Mouse (Mus musculus) embryonic facial prominence, embryonic 10.5 days (tissue): ENCODE measurements around the gene Elmo1. TPM values are rescaled to one million over a fixed set of nuclear protein-coding genes. Genes with fewer than 3 reads are reported as not detected.

ENCODE experiments used
- DNase-seq: peaks from one replicate; pipeline ENCODE4 v3.0.0-alpha.2; 2017; ENCODE audit warnings: low spot score
- H3K27ac ChIP-seq: fragments of 300-500 bp; sonication (generic); replicated peaks from 2 replicates; pipeline ENCODE4 v1.5.1; 2016; ENCODE audit warnings: mild to moderate bottlenecking
- H3K27me3 ChIP-seq: fragments of 300-500 bp; sonication (generic); replicated peaks from 2 replicates; pipeline ENCODE4 v1.6.1; 2016; ENCODE audit warnings: low read depth, mild to moderate bottlenecking; ENCODE audit not compliant: poor library complexity, severe bottlenecking
- H3K36me3 ChIP-seq: fragments of 300-500 bp; sonication (generic); replicated peaks from 2 replicates; pipeline ENCODE4 v1.6.1; 2016; ENCODE audit warnings: mild to moderate bottlenecking, moderate library complexity
- H3K4me1 ChIP-seq: fragments of 300-500 bp; sonication (generic); 2 replicates; pipeline ENCODE4 v1.6.1; 2016
- H3K4me3 ChIP-seq: fragments of 300-500 bp; sonication (generic); 2 replicates; pipeline ENCODE4 v1.5.1; 2016; ENCODE audit warnings: mild to moderate bottlenecking, moderate library complexity
- H3K9me3 ChIP-seq: fragments of 300-500 bp; sonication (generic); 2 replicates; pipeline ENCODE4 v1.6.1; 2016; ENCODE audit warnings: mild to moderate bottlenecking
- WGBS: fragments of 180-500 bp; shearing (Covaris S2); methylation state at CpG from one replicate; pipeline ENCODE4 v1.1.7; 2016; 5-methylcytosine and 5-hydroxymethylcytosine counted together
- polyA plus RNA-seq: library from polyadenylated mRNA; unstranded; fragments of >200 nt; fragmentation: Nextera tagmentation; extraction: Ambion mirVana; gene quantifications from 2 replicates; pipeline ENCODE4 v1.2.1, GENCODE M21; 2016

The Elmo1 gene
- polyA plus RNA-seq, 1 experiment from 2014 or later = 9.0 TPM

- no peak for DNase-seq
- Histone ChIP-seq H3K4me3 (no peak overlapping the region), H3K9me3 (no peaks in the 10 kb centered on the region), H3K27me3 (no peaks in the 10 kb centered on the region), H3K36me3 (no peaks in the 10 kb centered on the region), H3K27ac (no peak overlapping the region), H3K4me1 (no peaks in the 10 kb centered on the region)
- 76% methylated on average over 10 of the region's 10 CpGs for WGBS
These were observed 422.2 kb downstream of the Elmo1 start for GRCm38 (mm10) chr13:20512317-20513240.

- Histone ChIP-seq H3K36me3 (no peaks in the 10 kb centered on the region), H3K4me3 (no peak overlapping the region), H3K9me3 (no peaks in the 10 kb centered on the region), H3K27me3 (no peaks in the 10 kb centered on the region), H3K4me1 (no peaks in the 10 kb centered on the region), H3K27ac (no peak overlapping the region)
- no peak for DNase-seq
- WGBS = 89% methylated on average over 3 of the region's 3 CpGs
These were observed 424.3 kb downstream of the Elmo1 start for GRCm38 (mm10) chr13:20514721-20515120.

- no peak overlapping the region for H3K27ac ChIP-seq
- no peaks in the 10 kb centered on the region for H3K9me3 ChIP-seq
- 88% methylated on average over 4 of the region's 4 CpGs for WGBS
- H3K4me1 ChIP-seq = no peaks in the 10 kb centered on the region
- no peaks in the 10 kb centered on the region for H3K27me3 ChIP-seq
- no peak for DNase-seq
- H3K4me3 ChIP-seq = no peak overlapping the region
- no peaks in the 10 kb centered on the region for H3K36me3 ChIP-seq
These were observed 425.7 kb downstream of the Elmo1 start for GRCm38 (mm10) chr13:20516096-20516495.

GRCm38 (mm10) chr13:20517702-20518101, 427.3 kb downstream of the Elmo1 start:
- no peak for DNase-seq
- WGBS = 78% methylated on average over 4 of the region's 4 CpGs
- Histone ChIP-seq H3K27ac (no peak overlapping the region), H3K36me3 (no peaks in the 10 kb centered on the region), H3K4me3 (no peak overlapping the region), H3K4me1 (no peaks in the 10 kb centered on the region), H3K27me3 (no peaks in the 10 kb centered on the region), H3K9me3 (no peaks in the 10 kb centered on the region)

GRCm38 (mm10) chr13:20521492-20521891, 431.1 kb downstream of the Elmo1 start:
- no peaks in the 10 kb centered on the region for H3K27me3 ChIP-seq
- no peaks in the 10 kb centered on the region for H3K9me3 ChIP-seq
- no peaks in the 10 kb centered on the region for H3K36me3 ChIP-seq
- WGBS = 80% methylated on average over 3 of the region's 3 CpGs
- H3K27ac ChIP-seq = no peak overlapping the region
- no peaks in the 10 kb centered on the region for H3K4me1 ChIP-seq
- H3K4me3 ChIP-seq = no peak overlapping the region
- DNase-seq = no peak

DNA sequence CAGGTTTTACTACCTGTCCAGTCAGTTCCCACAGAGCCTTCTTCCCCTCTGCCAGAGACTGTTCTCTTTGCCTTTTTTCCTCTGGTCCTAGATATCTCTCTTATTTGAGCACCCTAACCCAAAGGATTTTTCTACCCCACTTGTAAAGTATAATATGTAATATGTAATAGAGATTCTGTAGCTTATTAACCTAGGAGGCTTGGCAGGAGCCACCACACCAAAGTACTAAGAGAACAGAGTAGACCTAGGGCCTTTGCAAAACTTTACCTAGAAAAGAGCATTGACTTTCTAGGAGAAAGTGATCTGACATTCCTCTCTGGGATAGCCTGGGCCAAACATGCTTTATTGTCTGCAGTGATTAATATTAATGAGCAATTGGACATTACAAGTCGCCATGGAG, 433.3 kb downstream of the Elmo1 start:
- no peaks in the 10 kb centered on the region for H3K4me1 ChIP-seq
- 85% methylated on average over 1 of the region's 1 CpGs for WGBS
- DNase-seq = no peak
- H3K9me3 ChIP-seq = no peaks in the 10 kb centered on the region
- H3K4me3 ChIP-seq = no peak overlapping the region
- H3K36me3 ChIP-seq = no peaks in the 10 kb centered on the region
- H3K27ac ChIP-seq = no peak overlapping the region
- H3K27me3 ChIP-seq = no peaks in the 10 kb centered on the region

GRCm38 (mm10) chr13:20525844-20526243, 435.4 kb downstream of the Elmo1 start:
- Histone ChIP-seq H3K27ac (no peak overlapping the region), H3K9me3 (no peaks in the 10 kb centered on the region), H3K4me3 (no peak overlapping the region), H3K36me3 (no peaks in the 10 kb centered on the region), H3K27me3 (no peaks in the 10 kb centered on the region), H3K4me1 (no peaks in the 10 kb centered on the region)
- WGBS = 81% methylated on average over 4 of the region's 4 CpGs
- no peak for DNase-seq

- no peaks in the 10 kb centered on the region for H3K9me3 ChIP-seq
- DNase-seq = no peak
- no peak overlapping the region for H3K27ac ChIP-seq
- WGBS = 93% methylated on average over 1 of the region's 1 CpGs
- H3K36me3 ChIP-seq = no peaks in the 10 kb centered on the region
- H3K4me1 ChIP-seq = no peaks in the 10 kb centered on the region
- H3K27me3 ChIP-seq = no peaks in the 10 kb centered on the region
- no peak overlapping the region for H3K4me3 ChIP-seq
These were observed 446.7 kb downstream of the Elmo1 start for GRCm38 (mm10) chr13:20537053-20537452.

DNA sequence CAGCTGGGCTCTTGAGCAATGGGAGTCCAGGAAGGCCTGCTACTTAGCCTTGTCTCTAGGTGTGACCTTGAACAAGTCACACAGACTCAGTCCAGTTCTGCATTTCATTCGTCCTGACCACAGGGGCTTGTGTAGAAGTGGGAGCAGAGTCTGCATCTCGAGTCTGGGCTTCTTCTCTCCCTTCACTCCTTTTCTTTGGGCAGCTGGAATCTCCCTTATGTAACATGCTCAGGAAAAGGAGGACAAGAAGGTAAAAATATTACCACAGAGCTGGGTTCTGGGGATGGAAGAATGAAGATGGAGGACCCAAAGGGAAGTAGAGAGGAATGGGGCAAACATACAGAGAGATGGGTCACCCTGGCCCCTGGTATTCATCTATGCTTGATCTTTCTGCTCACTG, 447.1 kb downstream of the Elmo1 start:
- Histone ChIP-seq H3K36me3 (no peaks in the 10 kb centered on the region), H3K27me3 (no peaks in the 10 kb centered on the region), H3K9me3 (no peaks in the 10 kb centered on the region), H3K4me1 (no peaks in the 10 kb centered on the region), H3K27ac (no peak overlapping the region), H3K4me3 (no peak overlapping the region)
- DNase-seq = no peak
- 82% methylated on average over 2 of the region's 2 CpGs for WGBS

- 86% methylated on average over 12 of the region's 12 CpGs for WGBS
- Histone ChIP-seq H3K27me3 (no peaks in the 10 kb centered on the region), H3K36me3 (no peaks in the 10 kb centered on the region), H3K9me3 (no peaks in the 10 kb centered on the region), H3K4me3 (no peak overlapping the region), H3K4me1 (no peaks in the 10 kb centered on the region), H3K27ac (no peak overlapping the region)
- DNase-seq = no peak
These were observed 448.0 kb downstream of the Elmo1 start for GRCm38 (mm10) chr13:20538216-20539070.

- H3K4me3 ChIP-seq = no peak overlapping the region
- H3K9me3 ChIP-seq = no peaks in the 10 kb centered on the region
- WGBS = 91% methylated on average over 2 of the region's 2 CpGs
- H3K36me3 ChIP-seq = no peaks in the 10 kb centered on the region
- DNase-seq = no peak
- no peaks in the 10 kb centered on the region for H3K27me3 ChIP-seq
- H3K27ac ChIP-seq = no peak overlapping the region
- H3K4me1 ChIP-seq = no peaks in the 10 kb centered on the region
These were observed 449.2 kb downstream of the Elmo1 start for GRCm38 (mm10) chr13:20539631-20540030.

- no peaks in the 10 kb centered on the region for H3K9me3 ChIP-seq
- H3K4me3 ChIP-seq = no peak overlapping the region
- WGBS = 89% methylated on average over 12 of the region's 12 CpGs
- no peaks in the 10 kb centered on the region for H3K27me3 ChIP-seq
- DNase-seq = no peak
- H3K27ac ChIP-seq = no peak overlapping the region
- H3K4me1 ChIP-seq = no peaks in the 10 kb centered on the region
- no peaks in the 10 kb centered on the region for H3K36me3 ChIP-seq
These were observed 456.3 kb downstream of the Elmo1 start for GRCm38 (mm10) chr13:20546568-20547204.
